Mouse (Mus musculus) intestine, embryonic 16.5 days (tissue): Measurements from ENCODE around the gene Abca4. TPM values are rescaled to one million over a fixed set of nuclear protein-coding genes. Genes with fewer than 3 reads are reported as not detected.

Experiments
- ATAC-seq: fragments of 200-750 bp; cut with Nextera tagmentation; 2 replicates; pipeline ENCODE4 v1.8.0; 2017; ENCODE audit warnings: moderate TSS enrichment, moderate library complexity
- H3K27ac ChIP-seq: fragments of 300-500 bp; sonication (generic); 2 replicates; pipeline ENCODE4 v1.5.1; 2014; ENCODE audit warnings: mild to moderate bottlenecking, low read length
- H3K27me3 ChIP-seq: fragments of 300-500 bp; sonication (generic); replicated peaks from 2 replicates; pipeline ENCODE4 v1.6.1; 2014; ENCODE audit warnings: low read length, control low read depth, mixed read lengths; ENCODE audit not compliant: control insufficient read depth, insufficient read depth
- H3K36me3 ChIP-seq: fragments of 300-500 bp; sonication (generic); 2 replicates; pipeline ENCODE4 v1.6.1; 2014; ENCODE audit warnings: low read length, control low read depth; ENCODE audit not compliant: control insufficient read depth, insufficient read depth
- H3K4me1 ChIP-seq: fragments of 300-500 bp; sonication (generic); 2 replicates; pipeline ENCODE4 v1.6.1; 2014; ENCODE audit warnings: low read length, control low read depth, mixed read lengths; ENCODE audit not compliant: control insufficient read depth, insufficient read depth
- H3K4me2 ChIP-seq: fragments of 300-500 bp; sonication (generic); 2 replicates; pipeline ENCODE4 v1.6.1; 2014; ENCODE audit warnings: low read depth, low read length, control low read depth
- H3K4me3 ChIP-seq: fragments of 300-500 bp; sonication (generic); 2 replicates; pipeline ENCODE4 v1.5.1; 2014; ENCODE audit warnings: mild to moderate bottlenecking, low read length
- H3K9ac ChIP-seq: fragments of 300-500 bp; sonication (generic); 2 replicates; pipeline ENCODE4 v1.6.1; 2014; ENCODE audit warnings: low read depth, low read length
- H3K9me3 ChIP-seq: fragments of 300-500 bp; sonication (generic); 2 replicates; pipeline ENCODE4 v1.6.1; 2016; ENCODE audit warnings: low read length, control low read depth; ENCODE audit not compliant: control insufficient read depth
- WGBS: fragments of 180-500 bp; shearing (Covaris S2); extraction: QIAGEN DNeasy Blood & Tissue Kit; methylation state at CpG from one replicate; pipeline ENCODE4 v1.1.7; 2014; 5-methylcytosine and 5-hydroxymethylcytosine counted together
- polyA plus RNA-seq: library from polyadenylated mRNA; unstranded; fragments of >200 nt; fragmentation: Nextera tagmentation; extraction: Ambion mirVana; gene quantifications from 2 replicates; pipeline ENCODE4 v1.2.1, GENCODE M21; 2015

Abca4 gene
- polyA plus RNA-seq, 1 experiment from 2014 or later, result 0.83 TPM

DNA sequence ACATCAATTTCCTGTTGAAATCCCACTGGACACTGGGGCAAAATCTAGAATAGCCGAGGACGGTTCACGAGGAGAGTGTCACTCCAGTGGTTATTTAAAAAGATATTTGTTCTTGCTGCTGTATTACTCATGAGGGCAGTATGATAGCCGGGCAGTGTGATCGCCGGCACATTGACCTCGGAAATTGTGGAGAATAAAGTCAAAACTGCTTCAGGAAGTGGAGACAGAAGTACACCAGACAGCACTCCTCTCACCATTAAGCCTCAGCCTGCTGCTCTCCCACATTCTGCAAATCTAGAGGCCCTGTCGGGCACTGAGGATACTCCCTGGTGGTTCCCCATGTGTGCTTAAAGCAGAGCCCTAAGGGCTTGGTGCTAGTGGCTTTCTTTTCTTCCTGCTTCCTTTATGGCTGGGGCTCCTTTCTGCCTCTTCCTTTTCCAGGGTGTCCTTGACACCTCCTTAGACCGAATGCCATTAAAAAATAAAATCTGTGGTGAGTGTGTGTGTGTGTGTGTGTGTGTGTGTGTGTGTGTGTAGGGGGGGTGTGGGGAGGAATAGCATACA is 74.5 kb downstream of the Abca4 start:
- 0 out of 2 replicates have a peak overlapping the region, but pooled peaks have one; percentile 27 for H3K9ac ChIP-seq
- H3K9me3 ChIP-seq, result no peaks in the 10 kb centered on the region
- peaks cover 11% of the 10 kb centered on the region; the same call in 1 of the 2 replicates for H3K4me1 ChIP-seq
- H3K4me3 ChIP-seq, result no peak overlapping the region
- 38% methylated on average over 9 of the region's 9 CpGs for WGBS
- ATAC-seq, result peak; percentile 39
- H3K4me2 ChIP-seq, result peak overlapping the region; percentile 3; the same call in 1 of the 2 replicates
- no peaks in the 10 kb centered on the region for H3K36me3 ChIP-seq
- no peaks in the 10 kb centered on the region for H3K27me3 ChIP-seq
- peak overlapping the region; percentile 71 for H3K27ac ChIP-seq

GRCm38 (mm10) chr3:122119733-122120132 is 75.5 kb downstream of the Abca4 start:
- ATAC-seq, result no peak
- Histone ChIP-seq H3K4me2 (no peak overlapping the region), H3K27me3 (no peaks in the 10 kb centered on the region), H3K9me3 (no peaks in the 10 kb centered on the region), H3K4me1 (peaks cover 11% of the 10 kb centered on the region; the same call in 1 of the 2 replicates), H3K9ac (no peak overlapping the region), H3K4me3 (no peak overlapping the region), H3K27ac (peak overlapping the region; percentile 37), H3K36me3 (no peaks in the 10 kb centered on the region)
- WGBS, result 67% methylated on average over 7 of the region's 7 CpGs

GRCm38 (mm10) chr3:122120217-122120616 is 76.0 kb downstream of the Abca4 start:
- Histone ChIP-seq H3K4me2 (no peak overlapping the region), H3K27ac (peak overlapping the region; percentile 57), H3K27me3 (no peaks in the 10 kb centered on the region), H3K36me3 (no peaks in the 10 kb centered on the region), H3K9me3 (no peaks in the 10 kb centered on the region), H3K9ac (no peak overlapping the region), H3K4me3 (no peak overlapping the region), H3K4me1 (peaks cover 11% of the 10 kb centered on the region; the same call in 1 of the 2 replicates)
- 75% methylated on average over 7 of the region's 7 CpGs for WGBS
- 0 out of 2 replicates have a peak, but pooled peaks have one; percentile 19 for ATAC-seq

DNA sequence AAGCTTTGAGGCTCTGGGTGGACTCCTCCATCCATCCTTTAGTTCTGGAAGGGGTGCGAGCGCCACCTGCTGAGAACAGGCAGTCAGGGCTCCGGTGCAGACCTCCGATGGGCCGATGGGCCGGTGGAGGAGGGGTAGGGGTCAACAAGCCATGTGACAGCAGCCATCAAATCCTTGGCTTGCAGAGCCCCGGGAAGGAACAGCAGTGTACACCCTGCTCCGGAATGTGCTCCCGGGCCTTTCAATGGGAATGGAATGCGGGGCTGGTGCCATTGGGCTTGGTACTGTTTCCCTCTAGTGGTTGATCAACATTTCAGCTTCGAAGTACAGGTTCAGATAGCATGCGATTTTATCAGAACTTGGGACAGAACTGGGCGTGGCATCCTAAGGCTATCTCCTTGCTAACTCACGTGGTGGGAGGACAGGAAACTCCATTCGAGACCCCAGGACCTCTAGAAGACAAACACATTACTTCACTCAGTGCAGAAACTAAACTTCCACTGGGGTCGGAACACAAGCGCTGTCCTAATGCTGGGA is 78.0 kb downstream of the Abca4 start:
- Histone ChIP-seq H3K36me3 (no peaks in the 10 kb centered on the region), H3K9me3 (no peaks in the 10 kb centered on the region), H3K4me3 (peak overlapping the region; percentile 43), H3K27ac (peak overlapping the region; percentile 57), H3K9ac (peak overlapping the region; percentile 49), H3K4me2 (peak overlapping the region; percentile 54), H3K27me3 (no peaks in the 10 kb centered on the region), H3K4me1 (peaks cover 11% of the 10 kb centered on the region; the same call in 1 of the 2 replicates)
- whole genome bisulfite sequencing, result 6% methylated on average over 17 of the region's 17 CpGs
- ATAC-seq, result peak; percentile 93

DNA sequence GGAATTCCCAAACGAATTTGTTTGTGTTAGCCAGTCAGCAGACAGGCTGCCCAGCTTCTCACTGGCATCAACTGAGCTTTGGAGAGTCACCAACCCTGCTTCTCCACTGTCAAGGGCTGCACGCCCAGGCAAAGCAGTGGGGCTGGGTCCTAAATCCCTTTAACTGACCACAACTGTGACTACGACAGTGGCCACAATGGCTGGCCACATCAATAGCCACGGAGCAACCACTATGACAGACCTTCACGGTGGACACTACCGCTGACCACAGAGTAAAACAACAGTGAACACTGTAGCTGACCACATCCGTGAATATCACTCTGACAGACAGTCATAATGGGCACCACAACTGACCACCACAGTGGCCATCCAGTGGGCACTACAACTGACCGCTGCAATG is 78.6 kb downstream of the Abca4 start:
- Histone ChIP-seq H3K9me3 (no peaks in the 10 kb centered on the region), H3K4me2 (peak overlapping the region; percentile 54; the same call in 1 of the 2 replicates), H3K4me3 (no peak overlapping the region), H3K9ac (no peak overlapping the region), H3K27ac (no peak overlapping the region), H3K4me1 (peaks cover 11% of the 10 kb centered on the region; the same call in 1 of the 2 replicates), H3K36me3 (no peaks in the 10 kb centered on the region), H3K27me3 (no peaks in the 10 kb centered on the region)
- 83% methylated on average over 8 of the region's 8 CpGs for WGBS
- no peak for ATAC-seq

DNA sequence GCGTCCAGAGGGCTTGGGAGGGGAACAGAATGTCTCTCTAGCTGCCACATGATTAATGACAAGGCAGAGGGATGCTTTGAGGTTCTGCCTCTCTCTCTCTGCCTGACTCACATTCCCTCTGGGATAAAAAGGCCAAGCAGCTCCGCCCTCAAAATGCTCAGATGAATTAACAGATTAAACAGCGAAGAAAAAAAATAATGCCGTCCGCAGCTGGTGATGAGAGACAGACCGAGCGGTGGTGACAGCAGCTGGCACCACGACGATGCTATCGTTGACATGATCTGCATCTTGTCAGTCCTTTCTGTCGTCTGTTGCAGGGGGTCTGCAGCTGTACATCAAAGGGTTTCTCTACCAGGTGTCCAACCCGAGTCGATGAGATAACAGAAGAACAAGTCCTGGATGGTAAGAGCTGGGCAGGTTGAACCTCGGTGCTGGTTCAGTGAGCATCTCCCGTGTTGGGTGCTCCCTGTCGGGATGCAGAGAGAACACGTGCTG is 84.8 kb downstream of the Abca4 start:
- no peak overlapping the region for H3K27ac ChIP-seq
- no peak overlapping the region for H3K4me2 ChIP-seq
- 32% methylated on average over 17 of the region's 17 CpGs for WGBS
- no peaks in the 10 kb centered on the region for H3K36me3 ChIP-seq
- no peak for ATAC-seq
- no peaks in the 10 kb centered on the region for H3K9me3 ChIP-seq
- no peak overlapping the region for H3K4me3 ChIP-seq
- H3K27me3 ChIP-seq, result no peaks in the 10 kb centered on the region
- no peak overlapping the region for H3K9ac ChIP-seq
- H3K4me1 ChIP-seq, result peaks cover 8% of the 10 kb centered on the region

- Histone ChIP-seq H3K9ac (no peak overlapping the region), H3K4me3 (no peak overlapping the region), H3K4me1 (peaks cover 8% of the 10 kb centered on the region), H3K4me2 (no peak overlapping the region), H3K9me3 (no peaks in the 10 kb centered on the region), H3K27me3 (no peaks in the 10 kb centered on the region), H3K36me3 (no peaks in the 10 kb centered on the region), H3K27ac (no peak overlapping the region)
- peak; percentile 75 for ATAC-seq
- 39% methylated on average over 4 of the region's 4 CpGs for WGBS
These were observed 86.5 kb downstream of the Abca4 start for GRCm38 (mm10) chr3:122130771-122131170.

DNA sequence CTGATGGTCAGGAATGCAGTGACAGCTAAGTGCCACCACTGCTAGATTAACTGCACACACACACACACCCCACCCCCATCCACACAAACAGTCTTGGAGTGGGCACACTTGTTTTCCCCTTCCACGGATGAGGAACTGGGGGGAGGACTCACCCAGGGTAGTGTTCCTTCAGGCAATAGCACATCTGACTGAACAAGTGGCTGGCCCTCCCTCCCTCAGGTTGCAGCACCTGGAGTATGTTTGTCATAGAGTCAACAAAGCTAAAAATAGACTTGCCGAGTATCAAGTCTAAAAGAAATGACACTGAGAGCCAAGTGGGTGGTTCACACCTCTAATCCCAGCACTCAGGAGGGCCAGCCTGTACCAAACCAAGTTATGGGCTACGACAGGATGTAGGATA is 87.4 kb downstream of the Abca4 start:
- Histone ChIP-seq H3K4me1 (peaks cover 8% of the 10 kb centered on the region), H3K27ac (no peak overlapping the region), H3K9ac (no peak overlapping the region), H3K4me2 (no peak overlapping the region), H3K36me3 (no peaks in the 10 kb centered on the region), H3K9me3 (no peaks in the 10 kb centered on the region), H3K27me3 (no peaks in the 10 kb centered on the region), H3K4me3 (no peak overlapping the region)
- 38% methylated on average over 3 of the region's 3 CpGs for WGBS
- peak; percentile 67 for ATAC-seq

DNA sequence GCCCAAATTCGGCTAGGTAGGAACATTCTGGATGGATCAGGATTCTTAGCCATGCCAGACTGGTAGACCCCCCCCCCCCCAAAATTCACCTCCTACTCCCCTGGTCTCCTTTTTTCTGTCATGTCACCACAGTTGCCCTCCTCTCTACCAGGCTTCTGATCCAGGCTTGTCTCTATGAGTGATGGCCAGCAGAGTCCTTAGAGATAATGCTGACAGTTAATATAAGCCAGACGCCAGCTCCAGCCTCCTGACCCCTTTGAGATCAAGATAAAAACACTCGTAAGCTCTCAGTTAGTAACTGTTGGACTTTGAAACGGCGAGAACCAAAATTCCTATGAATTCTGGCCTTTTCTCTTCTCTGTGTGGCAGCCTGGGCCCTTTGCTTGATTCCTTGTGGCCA is 89.0 kb downstream of the Abca4 start:
- Histone ChIP-seq H3K4me3 (no peak overlapping the region), H3K9ac (no peak overlapping the region), H3K27me3 (no peaks in the 10 kb centered on the region), H3K4me2 (no peak overlapping the region), H3K9me3 (no peaks in the 10 kb centered on the region), H3K4me1 (peaks cover 8% of the 10 kb centered on the region), H3K36me3 (no peaks in the 10 kb centered on the region), H3K27ac (no peak overlapping the region)
- ATAC-seq, result no peak
- WGBS, result 34% methylated on average over 5 of the region's 5 CpGs
